Mouse (Mus musculus): ENCODE results near the gene Marcksl1.

DNA sequence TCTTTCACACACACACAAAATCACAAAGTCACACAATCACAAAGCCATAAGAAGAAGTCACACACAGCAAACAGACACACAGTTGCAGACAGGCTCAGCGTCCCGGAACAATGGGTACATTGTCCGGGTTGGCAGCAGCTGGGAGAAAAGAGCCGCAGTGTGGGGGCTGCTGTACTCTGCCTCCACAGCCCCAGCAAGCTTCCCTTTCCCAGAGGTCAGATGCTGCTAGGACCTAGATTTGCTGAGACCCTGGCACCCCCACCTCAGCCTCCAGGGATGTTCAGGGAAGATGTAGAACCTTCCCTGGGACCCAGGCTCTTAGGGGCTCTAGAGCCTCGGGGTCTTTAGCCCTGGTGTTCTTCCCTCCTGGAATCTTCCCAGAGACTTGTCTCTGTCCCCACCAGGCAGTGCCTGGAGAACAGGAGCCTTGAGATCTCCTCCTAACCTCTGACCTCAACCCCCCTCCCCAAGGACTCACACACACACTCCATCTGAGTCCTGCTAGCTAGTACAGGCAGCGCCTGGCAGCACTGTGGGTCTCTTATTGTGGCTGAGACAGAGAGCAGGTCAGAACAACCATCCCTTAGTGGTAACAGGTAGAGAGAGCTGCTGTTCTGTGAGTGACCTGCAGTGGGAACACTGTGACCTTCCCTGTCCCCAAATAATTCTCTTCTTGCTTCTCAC is 1.8 kb upstream of the Marcksl1 start:
- TF ChIP-seq CTCF (IDR thresholded peaks at IDR 0.05; ENCODE audit: low read depth): no peak
- TF ChIP-seq EP300 (optimal IDR thresholded peaks at IDR 0.05): no peak

All from stomach, postnatal 0 days (tissue).